Mouse (Mus musculus): Measurements from ENCODE around the gene Rims1. TPM values are rescaled to one million over a fixed set of nuclear protein-coding genes. Genes with fewer than 3 reads are reported as not detected.

Gene Rims1
- polyA plus RNA-seq, 1 experiment from 2014 or later, result 2.1 TPM

DNA sequence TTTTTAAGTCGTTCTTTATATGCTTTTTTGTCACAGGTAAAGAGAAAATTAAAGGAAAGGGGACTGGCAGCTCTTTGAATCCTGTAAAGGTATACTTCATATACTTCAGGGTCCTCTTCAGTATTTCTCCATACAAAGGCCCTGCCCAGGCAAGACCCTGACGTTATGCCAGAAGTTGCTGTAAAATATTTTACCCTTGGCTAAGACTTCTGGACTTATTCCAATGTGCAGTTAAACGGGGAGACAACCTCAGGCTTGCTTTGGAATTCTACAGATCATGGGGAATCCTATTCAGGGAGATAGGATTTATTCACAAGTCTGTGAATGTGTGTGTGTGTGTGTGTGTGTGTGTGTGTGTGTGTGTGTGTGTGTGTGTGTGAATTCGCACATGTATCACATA, 270.7 kb downstream of the Rims1 start:
- Histone ChIP-seq H3K36me3 (ENCODE audit: control insufficient read depth, insufficient read depth, low read length) (no peaks in the 10 kb centered on the region), H3K4me3 (ENCODE audit: low read depth, low read length) (no peak overlapping the region), H3K4me2 (ENCODE audit: low read depth, low read length) (no peak overlapping the region), H3K27me3 (replicated peaks; ENCODE audit: control insufficient read depth, insufficient read depth, low read length) (peaks cover 40% of the 10 kb centered on the region), H3K27ac (replicated peaks; ENCODE audit: low read depth, low read length) (no peak overlapping the region), H3K9ac (ENCODE audit: low read depth, low read length) (no peak overlapping the region), H3K9me3 (ENCODE audit: control insufficient read depth, low read length) (no peaks in the 10 kb centered on the region), H3K4me1 (ENCODE audit: control insufficient read depth, insufficient read depth, low read length) (no peaks in the 10 kb centered on the region)
- ATAC-seq (ENCODE audit: low read depth) (no peak), DNase-seq (ENCODE audit: low spot score) (no peak)
- 49% methylated on average over 4 of the region's 4 CpGs for WGBS

DNA sequence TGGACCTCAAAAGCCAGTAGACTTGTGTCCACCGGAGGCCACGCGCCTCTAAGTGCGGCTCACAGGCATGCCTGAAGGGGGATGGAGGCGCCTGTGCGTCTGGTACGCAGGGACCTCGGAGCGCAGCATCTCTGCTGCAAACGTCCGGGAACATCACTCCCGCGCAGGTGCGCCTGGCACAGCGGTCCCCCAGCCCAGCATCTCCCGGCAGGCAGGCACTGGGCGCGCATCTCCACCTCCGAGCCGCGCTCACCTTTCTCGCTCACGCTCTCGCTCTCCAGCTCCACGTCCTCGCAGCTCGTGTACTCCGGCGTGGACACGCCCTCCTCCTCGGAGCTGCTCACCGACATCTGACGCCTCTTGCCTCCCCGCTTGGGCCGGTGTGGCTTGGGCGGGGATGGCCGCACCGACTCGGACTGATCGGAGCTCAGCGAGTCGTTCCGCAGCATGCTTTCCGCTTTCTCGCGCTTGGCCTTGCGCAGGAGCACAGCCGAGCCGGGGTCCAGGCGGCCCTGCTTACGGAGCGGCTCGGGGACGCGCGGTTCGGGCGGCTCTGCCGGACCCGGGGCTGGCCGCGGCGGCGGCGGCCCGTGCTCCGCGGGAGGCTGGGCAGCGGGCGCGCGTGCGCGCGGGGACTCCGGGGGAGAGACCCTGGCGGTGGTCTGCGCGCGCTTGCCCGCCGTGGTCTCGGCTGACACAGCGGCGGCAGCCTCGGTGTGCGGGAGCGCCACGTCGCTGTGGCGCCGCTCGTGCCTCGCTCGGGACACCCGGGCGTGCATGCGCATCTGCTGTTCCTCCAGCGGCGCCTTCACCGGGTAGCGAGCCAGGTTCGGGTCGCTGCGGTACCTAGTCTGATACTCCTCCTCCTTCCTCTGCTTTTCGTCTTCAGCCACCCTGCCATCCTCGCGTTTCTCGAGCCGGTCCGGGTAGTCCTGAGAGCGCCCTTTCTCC, 272.4 kb downstream of the Rims1 start:
- DNase-seq (ENCODE audit: low spot score) (peak; percentile 47), ATAC-seq (ENCODE audit: low read depth) (peak; percentile 86)
- H3K4me1 ChIP-seq (ENCODE audit: control insufficient read depth, insufficient read depth, low read length), result no peaks in the 10 kb centered on the region
- H3K9me3 ChIP-seq (ENCODE audit: control insufficient read depth, low read length), result no peaks in the 10 kb centered on the region
- H3K27ac ChIP-seq (replicated peaks; ENCODE audit: low read depth, low read length), result no peak overlapping the region
- H3K27me3 ChIP-seq (replicated peaks; ENCODE audit: control insufficient read depth, insufficient read depth, low read length), result peaks cover 40% of the 10 kb centered on the region
- peak overlapping the region; percentile 71 for H3K4me3 ChIP-seq (ENCODE audit: low read depth, low read length)
- under 1% methylated on average over 59 of the region's 112 CpGs for WGBS
- H3K36me3 ChIP-seq (ENCODE audit: control insufficient read depth, insufficient read depth, low read length), result no peaks in the 10 kb centered on the region
- H3K9ac ChIP-seq (ENCODE audit: low read depth, low read length), result peak overlapping the region; percentile 68
- H3K4me2 ChIP-seq (ENCODE audit: low read depth, low read length), result peak overlapping the region; percentile 95

DNA sequence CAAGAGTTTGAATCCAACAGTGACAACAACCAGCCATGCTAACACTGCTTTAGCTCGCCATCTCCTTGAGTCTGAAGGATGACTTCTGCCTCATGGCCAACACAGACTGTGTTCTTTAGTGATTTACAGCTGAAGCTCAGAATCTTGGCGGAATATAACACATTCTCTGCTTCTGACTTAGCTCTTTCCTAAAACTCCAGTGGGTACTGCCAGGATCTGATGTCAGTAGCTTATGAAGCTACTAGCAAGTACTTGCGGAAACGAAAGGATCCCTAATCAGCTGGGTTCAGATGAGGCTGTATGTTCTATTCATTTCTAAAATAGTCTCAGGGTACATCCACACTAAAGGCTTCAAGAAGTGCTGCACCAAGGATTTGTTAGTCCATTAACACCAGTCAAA, 290.7 kb downstream of the Rims1 start:
- ATAC-seq (ENCODE audit: low read depth) (no peak), DNase-seq (ENCODE audit: low spot score) (no peak)
- Histone ChIP-seq H3K4me1 (ENCODE audit: control insufficient read depth, insufficient read depth, low read length) (no peaks in the 10 kb centered on the region), H3K4me3 (ENCODE audit: low read depth, low read length) (no peak overlapping the region), H3K4me2 (ENCODE audit: low read depth, low read length) (no peak overlapping the region), H3K27me3 (replicated peaks; ENCODE audit: control insufficient read depth, insufficient read depth, low read length) (no peaks in the 10 kb centered on the region), H3K36me3 (ENCODE audit: control insufficient read depth, insufficient read depth, low read length) (no peaks in the 10 kb centered on the region), H3K27ac (replicated peaks; ENCODE audit: low read depth, low read length) (no peak overlapping the region), H3K9ac (ENCODE audit: low read depth, low read length) (no peak overlapping the region), H3K9me3 (ENCODE audit: control insufficient read depth, low read length) (no peaks in the 10 kb centered on the region)
- 94% methylated on average over 4 of the region's 4 CpGs for WGBS

DNA sequence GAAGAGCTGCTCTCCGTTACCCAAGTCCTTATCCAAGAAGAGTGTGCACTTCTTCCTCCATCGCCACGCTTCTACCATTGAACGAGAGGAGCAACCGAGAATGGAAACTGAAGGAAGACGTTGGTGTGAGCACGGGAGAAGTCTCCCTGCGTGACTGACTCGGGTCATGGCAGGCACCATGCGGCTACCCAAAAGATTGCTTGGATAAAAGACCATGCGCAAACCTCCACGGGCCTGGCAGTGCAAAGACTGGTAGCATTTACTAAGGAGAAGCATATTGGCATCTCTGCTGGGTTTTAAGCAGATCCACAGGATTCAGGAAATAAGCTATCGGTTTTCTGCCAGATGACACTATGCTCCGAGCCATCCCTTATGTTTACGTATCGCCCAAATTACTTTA, 293.4 kb downstream of the Rims1 start:
- H3K9ac ChIP-seq (ENCODE audit: low read depth, low read length), result no peak overlapping the region
- H3K36me3 ChIP-seq (ENCODE audit: control insufficient read depth, insufficient read depth, low read length), result no peaks in the 10 kb centered on the region
- H3K4me1 ChIP-seq (ENCODE audit: control insufficient read depth, insufficient read depth, low read length), result no peaks in the 10 kb centered on the region
- ATAC-seq (ENCODE audit: low read depth) (no peak), DNase-seq (ENCODE audit: low spot score) (no peak)
- H3K27ac ChIP-seq (replicated peaks; ENCODE audit: low read depth, low read length), result no peak overlapping the region
- H3K27me3 ChIP-seq (replicated peaks; ENCODE audit: control insufficient read depth, insufficient read depth, low read length), result no peaks in the 10 kb centered on the region
- WGBS, result 82% methylated on average over 16 of the region's 16 CpGs
- H3K4me2 ChIP-seq (ENCODE audit: low read depth, low read length), result no peak overlapping the region
- no peaks in the 10 kb centered on the region for H3K9me3 ChIP-seq (ENCODE audit: control insufficient read depth, low read length)
- no peak overlapping the region for H3K4me3 ChIP-seq (ENCODE audit: low read depth, low read length)

DNA sequence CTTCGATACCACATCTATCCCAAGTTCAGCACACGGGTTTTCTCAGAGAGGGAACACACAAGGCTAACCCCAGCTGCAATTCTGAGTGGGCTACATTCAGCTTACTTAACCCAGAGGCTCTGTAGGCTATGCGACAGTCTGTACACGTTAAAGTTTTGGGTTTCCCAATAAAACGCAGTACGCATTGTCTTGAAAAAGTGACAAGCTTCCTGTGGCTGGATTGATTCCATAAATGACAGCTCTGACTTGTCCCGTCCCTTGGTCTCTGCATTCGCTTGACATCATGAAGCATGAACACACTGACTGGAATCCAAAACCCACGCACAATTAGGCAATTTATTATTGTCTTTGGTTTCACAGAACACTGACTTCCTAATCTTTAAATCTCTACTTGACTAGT, 294.2 kb downstream of the Rims1 start:
- H3K27ac ChIP-seq (replicated peaks; ENCODE audit: low read depth, low read length), result no peak overlapping the region
- no peaks in the 10 kb centered on the region for H3K4me1 ChIP-seq (ENCODE audit: control insufficient read depth, insufficient read depth, low read length)
- DNase-seq (ENCODE audit: low spot score) (no peak), ATAC-seq (ENCODE audit: low read depth) (no peak)
- H3K4me2 ChIP-seq (ENCODE audit: low read depth, low read length), result no peak overlapping the region
- 77% methylated on average over 9 of the region's 9 CpGs for WGBS
- H3K27me3 ChIP-seq (replicated peaks; ENCODE audit: control insufficient read depth, insufficient read depth, low read length), result no peaks in the 10 kb centered on the region
- no peak overlapping the region for H3K9ac ChIP-seq (ENCODE audit: low read depth, low read length)
- no peak overlapping the region for H3K4me3 ChIP-seq (ENCODE audit: low read depth, low read length)
- no peaks in the 10 kb centered on the region for H3K9me3 ChIP-seq (ENCODE audit: control insufficient read depth, low read length)
- H3K36me3 ChIP-seq (ENCODE audit: control insufficient read depth, insufficient read depth, low read length), result no peaks in the 10 kb centered on the region

DNA sequence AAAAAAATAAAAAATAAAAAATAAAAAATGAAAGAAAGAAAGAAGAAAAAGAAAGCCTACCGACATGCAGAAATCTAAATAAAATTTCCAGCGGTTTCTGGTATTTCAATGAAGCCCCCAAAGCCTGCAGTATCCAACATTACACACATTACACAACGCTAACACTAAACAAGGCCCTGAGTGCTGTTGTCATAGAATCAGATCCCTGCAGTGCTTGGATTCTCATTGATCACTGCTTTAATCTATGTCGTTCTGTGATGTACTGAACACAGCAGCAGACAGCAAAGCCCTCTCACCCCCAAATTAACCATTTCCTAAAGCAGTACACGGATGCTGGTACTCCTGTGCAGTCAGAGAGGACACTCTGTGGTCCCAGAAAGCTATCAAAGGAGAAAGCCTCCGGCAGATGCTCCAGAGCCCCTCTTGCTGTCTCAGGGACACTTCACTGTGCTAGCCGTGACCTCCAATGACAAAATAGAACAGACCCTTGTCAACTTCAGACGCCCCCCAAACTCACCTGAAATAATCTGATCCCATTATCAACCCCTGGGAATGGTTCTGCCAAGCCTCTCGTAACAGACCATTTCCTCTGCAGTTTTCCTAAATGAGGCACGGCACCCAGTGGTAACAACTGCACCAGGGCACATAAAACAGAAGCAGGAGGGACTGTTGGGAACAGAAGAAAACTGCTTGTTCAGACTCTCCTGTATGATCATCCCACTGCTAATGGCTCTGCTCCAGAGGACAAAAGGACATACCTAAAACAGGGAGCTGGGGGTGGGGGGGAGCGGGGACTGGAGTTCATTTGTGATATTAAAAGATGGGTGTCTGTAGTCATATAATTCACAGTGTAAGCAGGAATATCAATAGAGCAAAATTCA, 296.8 kb downstream of the Rims1 start:
- H3K4me3 ChIP-seq (ENCODE audit: low read depth, low read length), result no peak overlapping the region
- H3K9ac ChIP-seq (ENCODE audit: low read depth, low read length), result no peak overlapping the region
- H3K27me3 ChIP-seq (replicated peaks; ENCODE audit: control insufficient read depth, insufficient read depth, low read length), result no peaks in the 10 kb centered on the region
- WGBS, result 61% methylated on average over 11 of the region's 11 CpGs
- H3K27ac ChIP-seq (replicated peaks; ENCODE audit: low read depth, low read length), result no peak overlapping the region
- DNase-seq (ENCODE audit: low spot score) (no peak), ATAC-seq (ENCODE audit: low read depth) (no peak)
- no peak overlapping the region for H3K4me2 ChIP-seq (ENCODE audit: low read depth, low read length)
- no peaks in the 10 kb centered on the region for H3K9me3 ChIP-seq (ENCODE audit: control insufficient read depth, low read length)
- H3K4me1 ChIP-seq (ENCODE audit: control insufficient read depth, insufficient read depth, low read length), result no peaks in the 10 kb centered on the region
- H3K36me3 ChIP-seq (ENCODE audit: control insufficient read depth, insufficient read depth, low read length), result no peaks in the 10 kb centered on the region

DNA sequence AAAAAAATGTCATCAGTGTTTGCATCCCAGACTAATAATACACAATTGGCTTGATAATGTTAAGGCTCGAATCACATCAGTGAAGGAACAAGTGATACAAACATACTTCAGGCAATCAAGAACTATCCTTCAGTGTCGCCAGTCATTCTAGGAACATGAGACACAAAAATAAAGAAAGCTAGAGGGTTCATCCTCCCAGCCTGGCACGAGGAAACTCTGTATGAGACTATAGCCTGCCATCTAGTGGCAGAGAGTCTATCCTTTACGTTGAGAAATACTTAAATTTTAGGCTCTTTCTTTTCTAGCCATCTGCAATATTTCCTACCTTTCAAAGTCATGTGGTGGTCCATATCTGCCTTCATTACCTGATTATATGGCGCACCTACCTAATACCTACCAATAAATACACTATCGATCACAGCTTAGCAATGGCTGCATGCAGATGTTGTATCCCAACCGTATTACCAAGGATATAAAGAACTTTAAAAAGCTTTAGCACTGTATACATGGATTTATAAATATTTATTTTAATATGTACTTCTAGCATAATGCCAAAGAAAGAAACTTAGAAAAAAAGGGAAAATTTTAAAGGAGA, 318.4 kb downstream of the Rims1 start:
- H3K27ac ChIP-seq (replicated peaks; ENCODE audit: low read depth, low read length), result no peak overlapping the region
- WGBS, result 47% methylated on average over 7 of the region's 7 CpGs
- no peak overlapping the region for H3K4me2 ChIP-seq (ENCODE audit: low read depth, low read length)
- H3K9me3 ChIP-seq (ENCODE audit: control insufficient read depth, low read length), result no peaks in the 10 kb centered on the region
- H3K27me3 ChIP-seq (replicated peaks; ENCODE audit: control insufficient read depth, insufficient read depth, low read length), result no peaks in the 10 kb centered on the region
- peak; percentile 61 for DNase-seq (ENCODE audit: low spot score)
- H3K4me3 ChIP-seq (ENCODE audit: low read depth, low read length), result no peak overlapping the region
- H3K36me3 ChIP-seq (ENCODE audit: control insufficient read depth, insufficient read depth, low read length), result no peaks in the 10 kb centered on the region
- H3K4me1 ChIP-seq (ENCODE audit: control insufficient read depth, insufficient read depth, low read length), result no peaks in the 10 kb centered on the region
- ATAC-seq (ENCODE audit: low read depth), result no peak
- H3K9ac ChIP-seq (ENCODE audit: low read depth, low read length), result no peak overlapping the region

DNA sequence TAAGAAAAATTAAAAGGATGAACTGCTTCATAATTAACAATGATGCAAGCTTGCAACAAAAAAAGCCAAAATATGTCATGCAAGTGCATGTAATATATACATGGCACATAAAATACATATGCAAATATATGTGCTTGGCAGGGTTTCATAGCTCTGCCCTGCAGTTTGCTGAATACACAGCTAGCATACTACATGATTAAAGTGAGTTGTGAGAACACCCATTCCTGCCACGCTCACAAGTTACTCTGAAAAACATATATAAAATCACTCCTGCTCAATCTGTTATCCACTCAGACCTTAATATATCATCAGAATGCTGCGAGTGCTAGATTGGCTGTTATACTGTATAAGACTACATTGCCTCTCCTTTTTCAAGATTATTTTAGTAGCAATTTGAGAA, 329.6 kb downstream of the Rims1 start:
- no peak overlapping the region for H3K4me3 ChIP-seq (ENCODE audit: low read depth, low read length)
- no peaks in the 10 kb centered on the region for H3K4me1 ChIP-seq (ENCODE audit: control insufficient read depth, insufficient read depth, low read length)
- no peaks in the 10 kb centered on the region for H3K27me3 ChIP-seq (replicated peaks; ENCODE audit: control insufficient read depth, insufficient read depth, low read length)
- 80% methylated on average over 2 of the region's 2 CpGs for WGBS
- H3K9me3 ChIP-seq (ENCODE audit: control insufficient read depth, low read length), result no peaks in the 10 kb centered on the region
- no peak overlapping the region for H3K9ac ChIP-seq (ENCODE audit: low read depth, low read length)
- no peaks in the 10 kb centered on the region for H3K36me3 ChIP-seq (ENCODE audit: control insufficient read depth, insufficient read depth, low read length)
- ATAC-seq (ENCODE audit: low read depth) (no peak), DNase-seq (ENCODE audit: low spot score) (no peak)
- H3K27ac ChIP-seq (replicated peaks; ENCODE audit: low read depth, low read length), result no peak overlapping the region
- H3K4me2 ChIP-seq (ENCODE audit: low read depth, low read length), result no peak overlapping the region
